Mouse (Mus musculus): ENCODE measurements around the gene Ephb4.

- no peak for TF ChIP-seq CTCF (IDR thresholded peaks at IDR 0.05; ENCODE audit: extremely low read depth, insufficient read depth, low read length)
- TF ChIP-seq POLR2A (IDR thresholded peaks at IDR 0.05; ENCODE audit: extremely low read depth, insufficient read depth, low read length): no peak
Observed at GRCm38 (mm10) chr5:137338663-137339289, 11.1 kb upstream of the Ephb4 start.

Data from cortical plate, adult 2 months (tissue).